Mouse (Mus musculus) cortical plate, adult 2 months (tissue): ENCODE measurements at regions not wholly inside any gene's neighbourhood (a gene's known extent, or its start where the extent isn't known, plus 50 kb on each side); places are given as distances from the start of the nearest gene placed in this dataset.

Experiments used
- CTCF ChIP-seq: fragments of 200-500 bp; IDR thresholded peaks from 2 replicates; pipeline ENCODE4 v1.5.1; 2011; ENCODE audit warnings: mild to moderate bottlenecking, control low read depth, low read length; ENCODE audit not compliant: insufficient read depth; ENCODE audit errors: extremely low read depth
- POLR2A ChIP-seq: fragments of 200-500 bp; IDR thresholded peaks from 2 replicates; pipeline ENCODE4 v1.6.1; 2011; ENCODE audit warnings: mild to moderate bottlenecking, low read length, control low read depth; ENCODE audit not compliant: insufficient read depth; ENCODE audit errors: extremely low read depth

- TF ChIP-seq CTCF: no peak
- TF ChIP-seq POLR2A: no peak
Observed at GRCm38 (mm10) chr7:70606511-70606910, 240.0 kb upstream of the Nr2f2 start.
